Mouse (Mus musculus) liver, embryonic 14.5 days (tissue): Measurements from ENCODE around the gene Chp2.

ENCODE experiments used
- CTCF ChIP-seq: IDR thresholded peaks from 2 replicates; pipeline ENCODE4 v1.5.1; 2016; ENCODE audit warnings: antibody characterized with exemption, low read depth, control low read depth
- EP300 ChIP-seq: IDR thresholded peaks from 2 replicates; pipeline ENCODE4 v1.6.1; 2016; ENCODE audit warnings: antibody characterized with exemption, low read depth

DNA sequence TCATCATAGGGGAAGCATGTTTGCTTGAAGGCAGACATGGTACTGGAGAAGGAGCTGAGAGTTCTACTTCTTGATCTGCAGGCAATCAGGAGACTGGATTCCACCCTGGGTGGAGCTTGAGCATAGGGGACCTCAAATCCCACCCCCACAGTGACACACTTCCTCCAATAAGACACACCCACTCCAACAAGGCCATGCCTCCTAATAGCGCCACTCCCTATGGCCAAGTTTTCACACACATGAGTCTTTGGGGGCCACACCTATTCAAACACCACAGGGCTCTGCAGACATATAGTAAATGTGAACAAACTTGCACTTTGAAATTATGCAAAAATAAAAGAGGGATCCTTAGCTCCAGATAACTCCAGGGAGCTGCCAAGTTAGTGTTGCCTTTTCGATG lies 19.6 kb downstream of the Chp2 start:
- TF ChIP-seq CTCF, result no peak
- no peak for TF ChIP-seq EP300
